Mouse (Mus musculus) pancreas, adult 10 weeks (tissue): ENCODE data around the gene Gm17455. TPM values are rescaled to one million over a fixed set of nuclear protein-coding genes. Genes with fewer than 3 reads are reported as not detected.

Experiments
- polyA plus RNA-seq: library from polyadenylated mRNA; stranded (reverse); fragments of 350-450 nt; fragmentation: Illumina TruSeq; extraction: RNeasy Lipid Tissue Mini Kit (QIAGEN cat#74804); gene quantifications from one replicate; pipeline ENCODE4 v1.2.3, GENCODE M21; 2015; ENCODE audit warnings: low read depth, low replicate concordance; ENCODE audit not compliant: insufficient read depth

Gene Gm17455
- polyA plus RNA-seq = not detected

GRCm38 (mm10) chr10:60399449-60399848 lies at the start of gene Gm17455:
Gene Gm17455, plus strand, starts transcription at chr10:60399726.

Other genes starting within 250 kb of the Gm17455 start
- gene Chst3, start 180.5 kb upstream of the Gm17455 start, polyA plus RNA-seq = 0.26 TPM
- gene Psap, start 122.1 kb upstream of the Gm17455 start, polyA plus RNA-seq = 149 TPM
- 4.8 TPM for gene Vsir, start 52.9 kb upstream of the Gm17455 start, polyA plus RNA-seq